Comparison of ENCODE assay signal across 21 mouse cellular contexts in the genomic region with DNA sequence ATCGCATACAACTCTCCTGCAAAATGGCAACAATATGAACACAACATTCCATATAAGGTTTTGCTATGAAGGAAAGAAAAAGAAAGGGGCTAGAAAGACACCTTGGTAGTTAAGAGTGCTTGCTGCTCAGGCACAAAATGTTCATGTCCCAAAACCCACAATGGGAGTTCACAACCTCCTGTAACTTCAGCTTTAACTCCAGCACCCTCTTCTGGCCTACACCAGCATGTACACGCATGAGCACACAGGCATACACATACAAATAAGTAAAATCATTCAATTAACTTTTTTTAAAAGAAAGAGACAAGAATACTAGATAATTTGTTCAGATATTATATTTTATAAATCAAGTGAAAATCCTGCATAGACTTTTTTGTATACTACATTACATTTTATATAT. TPM values are rescaled to one million over a fixed set of nuclear protein-coding genes. Genes with fewer than 3 reads are reported as not detected.
DNase-seq lines count a peak whose midpoint lies in the region; ATAC-seq and TF ChIP-seq lines count a peak whose summit lies in the region.
"Had no signal": no experiment of that assay in that cellular context is flagged by ENCODE, and none has a peak within 500 bp of the region (broad histone marks: within the 10 kb centered on the region; RNA-seq: fewer than 3 reads in every experiment).

No protein-coding gene starts in this region.

- no peak for ATAC-seq in megakaryocyte-erythroid progenitor cell, adult 5-6 weeks (replicated peaks; ENCODE audit: low FRiP score, low TSS enrichment, poor library complexity, severe bottlenecking)
- ATAC-seq: hindbrain, embryonic 16.5 days had no signal

- no peaks in the 10 kb centered on the region for H3K36me3 ChIP-seq in E14TG2a.4 (ENCODE audit: insufficient read depth, low read length)
- H3K36me3 ChIP-seq: liver, embryonic 15.5 days; stomach, embryonic 15.5 days had no signal

- no peaks in the 10 kb centered on the region for H3K27me3 ChIP-seq in E14TG2a.4 (ENCODE audit: insufficient read depth, low read length)
- H3K27me3 ChIP-seq: liver, embryonic 15.5 days; stomach, embryonic 15.5 days had no signal

- no peak overlapping the region for H3K27ac ChIP-seq in layer of hippocampus, adult 2 months
- H3K27ac ChIP-seq: liver, embryonic 15.5 days; stomach, embryonic 15.5 days had no signal

- no peaks in the 10 kb centered on the region for H3K4me1 ChIP-seq in E14TG2a.4 (replicated peaks; ENCODE audit: low read depth, low read length)
- H3K4me1 ChIP-seq: liver, embryonic 15.5 days; stomach, embryonic 15.5 days had no signal

- TF ChIP-seq CTCF in layer of hippocampus, adult 2 months (conservative IDR thresholded peaks at IDR 0.05) = peak; percentile 69
- TF ChIP-seq CTCF in E14TG2a.4 (conservative IDR thresholded peaks at IDR 0.05; ENCODE audit: low read length) = peak; percentile 40; the same call in 1 of the 2 replicates

- no peak overlapping the region for H3K4me3 ChIP-seq in layer of hippocampus, adult 2 months
- no peak overlapping the region for H3K4me3 ChIP-seq in E14TG2a.4 (replicated peaks; ENCODE audit: low read length)
- H3K4me3 ChIP-seq: erythroblast, embryonic 14.5 days; liver, embryonic 15.5 days; stomach, embryonic 15.5 days had no signal

- no peaks in the 10 kb centered on the region for H3K9me3 ChIP-seq in E14TG2a.4 (ENCODE audit: low read length)
- H3K9me3 ChIP-seq: liver, embryonic 15.5 days; stomach, embryonic 15.5 days had no signal

- DNase-seq in adrenal gland, postnatal 14 days = peak; percentile 11
- DNase-seq in adrenal gland, adult 2 months = no peak
- DNase-seq in layer of hippocampus, adult 2 months (ENCODE audit: low spot score in 2 of 2) = no peak
- DNase-seq in layer of hippocampus, adult 11-12 months (ENCODE audit: low spot score) = no peak
- DNase-seq in embryo, embryonic 10 days (ENCODE audit: low spot score) = peak; percentile 7
- DNase-seq in frontal cortex, postnatal 14 days (ENCODE audit: low spot score in 2 of 2) = no peak
- DNase-seq: cerebellum, postnatal 36 days; right cerebral cortex, postnatal 4 days; thymus, postnatal 4 days had no signal

RNA-seq across cellular contexts. Expression of a gene that starts 13.4 kb away (rescaled TPM):
- total RNA-seq in adrenal gland, postnatal 14 days (2021) = not detected in 2 replicates
- total RNA-seq in adrenal gland, adult 2 months (2021) = not detected
- polyA plus RNA-seq in adrenal gland, adult 2 months (2012; rRNA removed) = not detected in 2 replicates
- total RNA-seq in layer of hippocampus, adult 2 months (2021) = not detected
- not detected in 2 replicates for total RNA-seq in megakaryocyte-erythroid progenitor cell, adult 5-6 weeks (2014; fragmentation: Nextera tagmentation)
- total RNA-seq in megakaryocyte-erythroid progenitor cell, adult 5-6 weeks (2017) = not detected in 2 replicates
- total RNA-seq: adrenal gland, adult 18-20 months; left cerebral cortex, postnatal 14 days had no signal
- polyA plus RNA-seq: erythroblast, embryonic 14.5 days; gonadal fat pad, adult 2 months; heart, embryonic 16.5 days; hindbrain, embryonic 16.5 days; large intestine, adult 2 months; liver, embryonic 15.5 days; midbrain, embryonic 11.5 days had no signal

RNA-seq across cellular contexts. Expression of a gene that starts 32.8 kb away (rescaled TPM):
- not detected in 2 replicates for total RNA-seq in adrenal gland, postnatal 14 days (2021)
- not detected for total RNA-seq in adrenal gland, adult 2 months (2021)
- 0.02 TPM in 1 of 2 replicates, not detected in the other for polyA plus RNA-seq in adrenal gland, adult 2 months (2012; rRNA removed)
- not detected for total RNA-seq in layer of hippocampus, adult 2 months (2021)
- not detected in 2 replicates for total RNA-seq in megakaryocyte-erythroid progenitor cell, adult 5-6 weeks (2014; fragmentation: Nextera tagmentation)
- total RNA-seq in megakaryocyte-erythroid progenitor cell, adult 5-6 weeks (2017) = not detected in 2 replicates
- total RNA-seq: adrenal gland, adult 18-20 months; left cerebral cortex, postnatal 14 days had no signal
- polyA plus RNA-seq: erythroblast, embryonic 14.5 days; gonadal fat pad, adult 2 months; heart, embryonic 16.5 days; hindbrain, embryonic 16.5 days; liver, embryonic 15.5 days; midbrain, embryonic 11.5 days had no signal

Comparison
In these comparisons a context has a peak if more than half of its experiments do, and no peak if none do; other contexts are left out.
1. DNase-seq: peak in adrenal gland, postnatal 14 days (single experiment) and embryo, embryonic 10 days (single experiment); none in adrenal gland, adult 2 months (single experiment), layer of hippocampus, adult 2 months (0 of 2), layer of hippocampus, adult 11-12 months (single experiment) and frontal cortex, postnatal 14 days (0 of 2).